Mouse (Mus musculus) spleen, adult 2 months (tissue): ENCODE measurements around the gene Plekhg1. TPM values are rescaled to one million over a fixed set of nuclear protein-coding genes. Genes with fewer than 3 reads are reported as not detected.

Experiments
- DNase-seq, 2 experiments: peaks; one replicate each; pipeline versions ENCODE4 v3.0.0 to v3.0.0-alpha.2; 2012 to 2021; ENCODE audit warnings: low spot score in 2 of 2, low read depth in 1 of 2
- H3K27ac ChIP-seq: fragments of 200-500 bp; 2 replicates; pipeline ENCODE4 v1.5.1; 2012; ENCODE audit warnings: low read length, inconsistent platforms; ENCODE audit not compliant: insufficient read depth
- H3K27me3 ChIP-seq: fragments of 200-500 bp; 2 replicates; pipeline ENCODE4 v1.6.1; 2012; ENCODE audit warnings: mild to moderate bottlenecking, moderate library complexity, low read length, inconsistent platforms; ENCODE audit not compliant: control insufficient read depth, insufficient read depth
- H3K36me3 ChIP-seq: fragments of 200-500 bp; 2 replicates; pipeline ENCODE4 v1.6.1; 2012; ENCODE audit warnings: mild to moderate bottlenecking, low read length, inconsistent platforms; ENCODE audit not compliant: control insufficient read depth, insufficient read depth
- H3K4me1 ChIP-seq: fragments of 200-500 bp; 2 replicates; pipeline ENCODE4 v1.6.1; 2011; ENCODE audit warnings: inconsistent platforms; ENCODE audit not compliant: control insufficient read depth, insufficient read depth, insufficient read length
- H3K4me3 ChIP-seq: fragments of 200-500 bp; 2 replicates; pipeline ENCODE4 v1.5.1; 2011; ENCODE audit warnings: mild to moderate bottlenecking, inconsistent platforms; ENCODE audit not compliant: insufficient read depth, insufficient read length; ENCODE audit errors: extremely low read depth
- CTCF ChIP-seq: fragments of 200-500 bp; IDR thresholded peaks from 2 replicates; pipeline ENCODE4 v1.5.1; 2011; ENCODE audit warnings: mild to moderate bottlenecking, inconsistent platforms; ENCODE audit not compliant: insufficient read depth, insufficient read length, insufficient replicate concordance; ENCODE audit errors: extremely low read depth
- POLR2A ChIP-seq: fragments of 200-500 bp; IDR thresholded peaks from 2 replicates; pipeline ENCODE4 v1.6.1; 2011; ENCODE audit warnings: low read depth, low read length, inconsistent platforms
- WGBS: fragments of 180-500 bp; shearing (Covaris S2); methylation state at CpG from one replicate; pipeline ENCODE4 v1.1.7; 2018; 5-methylcytosine and 5-hydroxymethylcytosine counted together
- polyA plus RNA-seq: library from polyadenylated mRNA; depleted of rRNA; stranded (reverse); fragments of >200 nt; gene quantifications from 2 replicates; pipeline ENCODE4 v1.2.3, GENCODE M21; 2012

Gene Plekhg1
- polyA plus RNA-seq, 1 experiment, result 2.0 TPM

DNA sequence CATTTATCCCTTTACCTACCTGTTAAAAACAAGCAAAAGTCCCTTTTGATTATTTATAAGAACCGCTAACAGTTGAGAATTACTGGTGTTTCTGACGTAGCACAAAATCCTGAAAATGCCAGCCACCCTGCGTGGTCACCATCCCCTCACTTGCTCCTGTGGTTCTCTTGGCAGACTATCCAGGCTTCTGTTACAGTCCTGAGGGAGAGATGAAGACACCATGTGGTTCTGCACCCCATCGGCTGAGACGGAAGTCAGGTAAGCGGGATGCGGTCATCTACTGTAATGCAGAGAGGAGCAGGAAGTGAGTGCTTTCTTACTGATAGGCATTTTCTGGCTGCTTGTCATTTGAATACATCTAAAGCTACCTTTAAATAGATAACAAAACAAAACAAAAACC, 207.2 kb downstream of the Plekhg1 start:
- H3K27me3 ChIP-seq, result no peaks in the 10 kb centered on the region
- DNase-seq, result no peak
- WGBS, result 87% methylated on average over 7 of the region's 7 CpGs
- H3K36me3 ChIP-seq, result no peaks in the 10 kb centered on the region
- no peak overlapping the region for H3K27ac ChIP-seq
- H3K4me1 ChIP-seq, result no peaks in the 10 kb centered on the region
- TF ChIP-seq POLR2A, result no peak
- TF ChIP-seq CTCF, result no peak
- H3K4me3 ChIP-seq, result no peak overlapping the region

GRCm38 (mm10) chr10:3949306-3949705, 209.1 kb downstream of the Plekhg1 start:
- Histone ChIP-seq H3K36me3 (no peaks in the 10 kb centered on the region), H3K27ac (no peak overlapping the region), H3K4me1 (no peaks in the 10 kb centered on the region), H3K4me3 (no peak overlapping the region), H3K27me3 (no peaks in the 10 kb centered on the region)
- no peak for DNase-seq
- 87% methylated on average over 6 of the region's 6 CpGs for WGBS
- TF ChIP-seq CTCF, result no peak
- no peak for TF ChIP-seq POLR2A

GRCm38 (mm10) chr10:3956471-3956870, 216.3 kb downstream of the Plekhg1 start:
- Histone ChIP-seq H3K36me3 (no peaks in the 10 kb centered on the region), H3K27me3 (no peaks in the 10 kb centered on the region), H3K4me1 (no peaks in the 10 kb centered on the region), H3K27ac (no peak overlapping the region), H3K4me3 (no peak overlapping the region)
- DNase-seq, result no peak
- WGBS, result 95% methylated on average over 22 of the region's 22 CpGs
- TF ChIP-seq POLR2A (no peak), CTCF (no peak)

DNA sequence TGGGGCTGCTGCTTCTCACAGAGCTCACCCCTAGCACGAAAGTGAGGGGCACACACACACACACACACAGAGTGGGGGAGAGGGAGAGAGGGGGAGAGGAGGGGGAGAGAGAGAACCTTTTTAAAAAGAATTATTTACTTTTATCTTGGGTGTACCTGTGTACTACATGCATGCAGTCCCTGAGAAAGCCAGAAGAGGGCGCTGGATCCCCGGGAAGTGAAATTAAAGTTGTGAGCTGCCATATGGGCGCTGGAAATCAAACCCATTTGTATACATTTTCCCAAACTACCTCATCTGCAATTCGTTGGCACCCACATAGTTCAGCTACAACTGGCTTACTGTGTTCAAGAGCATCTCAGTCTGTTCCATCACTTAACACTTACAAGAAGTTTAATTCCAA, 218.4 kb downstream of the Plekhg1 start:
- TF ChIP-seq CTCF (no peak), POLR2A (no peak)
- Histone ChIP-seq H3K4me1 (no peaks in the 10 kb centered on the region), H3K27me3 (no peaks in the 10 kb centered on the region), H3K4me3 (no peak overlapping the region), H3K27ac (no peak overlapping the region), H3K36me3 (no peaks in the 10 kb centered on the region)
- DNase-seq, result no peak
- WGBS, result 73% methylated on average over 5 of the region's 5 CpGs

DNA sequence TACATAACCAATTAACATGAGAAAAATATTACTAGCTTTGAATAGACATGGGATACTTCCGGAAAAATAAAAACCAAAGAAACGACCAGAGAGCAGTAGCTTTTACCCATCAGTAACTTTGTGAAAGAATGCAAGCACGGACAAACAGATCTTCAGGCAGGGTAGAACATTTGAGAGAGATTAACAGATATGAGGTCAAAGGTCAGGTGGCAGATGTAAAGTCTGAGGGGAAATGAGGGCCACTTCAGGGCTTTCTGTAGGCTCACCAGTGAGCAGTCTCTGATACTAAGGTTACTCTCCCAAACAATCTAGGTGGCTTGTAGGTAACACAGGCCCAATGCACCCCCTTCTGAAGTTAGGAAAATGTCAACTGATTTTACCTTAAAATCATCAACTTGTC, 228.9 kb downstream of the Plekhg1 start:
- H3K27me3 ChIP-seq, result no peaks in the 10 kb centered on the region
- H3K4me3 ChIP-seq, result no peak overlapping the region
- 85% methylated on average over 3 of the region's 3 CpGs for WGBS
- peaks cover 3% of the 10 kb centered on the region; the same call in 1 of the 2 replicates for H3K4me1 ChIP-seq
- DNase-seq, result no peak
- TF ChIP-seq POLR2A (no peak), CTCF (no peak)
- no peak overlapping the region for H3K27ac ChIP-seq
- no peaks in the 10 kb centered on the region for H3K36me3 ChIP-seq

DNA sequence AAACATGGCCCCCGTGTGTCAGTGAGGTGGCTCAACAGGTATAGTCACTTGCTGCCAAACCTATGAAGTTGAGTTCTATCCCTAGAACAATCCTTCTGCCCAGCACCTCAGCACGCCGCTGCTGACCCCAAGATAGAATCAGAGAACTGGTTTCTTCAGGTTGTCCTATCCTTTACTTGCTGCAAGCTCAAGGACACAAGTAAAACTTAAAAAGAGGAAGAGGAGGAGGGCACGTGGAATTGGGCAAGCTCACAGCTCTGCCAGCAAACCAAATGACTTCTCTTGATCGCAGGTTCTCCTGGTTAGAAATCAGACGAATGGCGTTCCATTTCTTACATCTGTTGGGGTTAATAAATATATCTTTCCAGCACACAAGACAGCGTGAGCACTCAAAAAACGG, 232.1 kb downstream of the Plekhg1 start:
- no peaks in the 10 kb centered on the region for H3K27me3 ChIP-seq
- peaks cover 3% of the 10 kb centered on the region; the same call in 1 of the 2 replicates for H3K4me1 ChIP-seq
- no peak for DNase-seq
- TF ChIP-seq CTCF (no peak), POLR2A (no peak)
- no peak overlapping the region for H3K27ac ChIP-seq
- 70% methylated on average over 9 of the region's 9 CpGs for WGBS
- H3K36me3 ChIP-seq, result no peaks in the 10 kb centered on the region
- H3K4me3 ChIP-seq, result no peak overlapping the region

- peak within 1 kb of the TSS; percentile 93 for H3K27ac ChIP-seq
- H3K4me3 ChIP-seq, result peak within 1 kb of the TSS; percentile 78
- H3K36me3 ChIP-seq, result no peaks in the 10 kb centered on the region
- WGBS, result under 1% methylated on average over 40 of the region's 40 CpGs
- peaks cover 3% of the 10 kb centered on the region; the same call in 1 of the 2 replicates for H3K4me1 ChIP-seq
- no peaks in the 10 kb centered on the region for H3K27me3 ChIP-seq
- peak; percentile 51; the same call in 1 of the 2 replicates for TF ChIP-seq CTCF
- TF ChIP-seq POLR2A, result no peak
- DNase-seq, result peak; percentile 83 to 88
These were observed 232.9 kb downstream of the Plekhg1 start, which contains the start of gene Mthfd1l for GRCm38 (mm10) chr10:3972981-3973588. Gene Mthfd1l (plus strand): TSS chr10:3973118.
